Mouse (Mus musculus) ovary, postnatal 36 days (tissue): ENCODE data around the gene Col1a1.

ENCODE experiments used
- DNase-seq: peaks from one replicate; pipeline ENCODE4 v3.0.0; 2022; ENCODE audit warnings: low spot score, mixed read lengths

Col1a1 gene

GRCm38 (mm10) chr11:94996984-94997383 lies 61.0 kb downstream of the Col1a1 start:
- no peak for DNase-seq

GRCm38 (mm10) chr11:94997596-94997995 lies 61.6 kb downstream of the Col1a1 start:
- no peak for DNase-seq

- no peak for DNase-seq
Observed at GRCm38 (mm10) chr11:94998041-94998531, 62.1 kb downstream of the Col1a1 start.

- DNase-seq = no peak
Observed at GRCm38 (mm10) chr11:95000128-95000527, 64.1 kb downstream of the Col1a1 start.

- DNase-seq = no peak
Observed at GRCm38 (mm10) chr11:95000548-95000947, 64.5 kb downstream of the Col1a1 start.

- peak; percentile 54 for DNase-seq
Observed at GRCm38 (mm10) chr11:95001058-95001457, 65.0 kb downstream of the Col1a1 start.

GRCm38 (mm10) chr11:95001584-95002347 lies 65.7 kb downstream of the Col1a1 start:
- peak; percentile 3 for DNase-seq
